Mouse (Mus musculus): Measurements from ENCODE around the gene Fam149a.

GRCm38 (mm10) chr8:45302390-45302789 is 79.7 kb downstream of the Fam149a start:
- TF ChIP-seq CTCF (IDR thresholded peaks at IDR 0.05; ENCODE audit: control insufficient read depth, insufficient read depth, low read length) (no peak), POLR2A (IDR thresholded peaks at IDR 0.05; ENCODE audit: borderline replicate concordance, control insufficient read depth, low read depth, low read length) (no peak)
